8 mouse cellular contexts compared by ENCODE assay signal in genomic region chr6:128469451-128469850, GRCm38 (mm10). TPM values are rescaled to one million over a fixed set of nuclear protein-coding genes. Genes with fewer than 3 reads are reported as not detected.
A peak's percentile ranks its signal among the peaks of the same experiment; 100 is the strongest.
DNase-seq lines count a peak whose midpoint lies in the region; ATAC-seq lines count a peak whose summit lies in the region.

No protein-coding gene starts in this region.

- WGBS in midbrain, embryonic 10.5 days, result 11% methylated on average over 10 of the region's 12 CpGs
- WGBS in midbrain, embryonic 16.5 days, result 15% methylated on average over 11 of the region's 12 CpGs

- no peak overlapping the region for H3K4me3 ChIP-seq in midbrain, embryonic 10.5 days
- no peak overlapping the region for H3K4me3 ChIP-seq in midbrain, embryonic 16.5 days (ENCODE audit: low read depth, low read length)

- no peak overlapping the region for H3K27ac ChIP-seq in midbrain, embryonic 10.5 days (replicated peaks)
- no peak overlapping the region for H3K27ac ChIP-seq in midbrain, embryonic 16.5 days (ENCODE audit: low read length)

- no peaks in the 10 kb centered on the region for H3K36me3 ChIP-seq in midbrain, embryonic 10.5 days
- no peaks in the 10 kb centered on the region for H3K36me3 ChIP-seq in midbrain, embryonic 16.5 days (ENCODE audit: control insufficient read depth, insufficient read depth, low read length)

- H3K9me3 ChIP-seq in midbrain, embryonic 10.5 days (replicated peaks), result no peaks in the 10 kb centered on the region
- H3K9me3 ChIP-seq in midbrain, embryonic 16.5 days (replicated peaks; ENCODE audit: control insufficient read depth, low read length, poor library complexity, severe bottlenecking), result no peaks in the 10 kb centered on the region

- H3K9ac ChIP-seq in midbrain, embryonic 16.5 days (ENCODE audit: low read depth, low read length), result no peak overlapping the region

- ATAC-seq in midbrain, embryonic 16.5 days, result no peak
- ATAC-seq in granulocyte monocyte progenitor cell, adult 5-6 weeks (replicated peaks; ENCODE audit: poor library complexity, severe bottlenecking), result peak; percentile 69
- peak; percentile 72 for ATAC-seq in megakaryocyte-erythroid progenitor cell, adult 5-6 weeks (replicated peaks; ENCODE audit: low FRiP score, low TSS enrichment, poor library complexity, severe bottlenecking)
- ATAC-seq in erythroid progenitor cell, adult 5-6 weeks (replicated peaks; ENCODE audit: low FRiP score, poor library complexity, severe bottlenecking), result no peak; the same call in 1 of the 2 replicates
- no peak for ATAC-seq in activated CD4-positive, CD25-positive, alpha-beta regulatory T cell, adult 4 months

- no peak overlapping the region for H3K4me2 ChIP-seq in midbrain, embryonic 16.5 days (ENCODE audit: low read length)

- peak; percentile 32 for DNase-seq in midbrain, embryonic 10.5 days (ENCODE audit: low spot score)
- peak; percentile 85 for DNase-seq in adrenal gland, postnatal 14 days
- peak; percentile 60 to 85 for DNase-seq in kidney, postnatal 36 days

- H3K27me3 ChIP-seq in midbrain, embryonic 10.5 days (ENCODE audit: low read depth, poor library complexity, severe bottlenecking), result no peaks in the 10 kb centered on the region
- no peaks in the 10 kb centered on the region for H3K27me3 ChIP-seq in midbrain, embryonic 16.5 days (ENCODE audit: control insufficient read depth, insufficient read depth, low read depth, low read length)

- peaks cover 12% of the 10 kb centered on the region for H3K4me1 ChIP-seq in midbrain, embryonic 10.5 days
- H3K4me1 ChIP-seq in midbrain, embryonic 16.5 days (ENCODE audit: control insufficient read depth, insufficient read depth, low read length), result no peaks in the 10 kb centered on the region; the same call in 1 of the 2 replicates

RNA-seq across cellular contexts. Expression of gene Fkbp4, which starts 31.0 kb away (rescaled TPM):
- 652 and 727 TPM in 2 replicates for polyA plus RNA-seq in midbrain, embryonic 10.5 days (2016; fragmentation: Nextera tagmentation; extraction: Ambion mirVana)
- 357 and 394 TPM in 2 replicates for polyA plus RNA-seq in midbrain, embryonic 16.5 days (2015; fragmentation: Nextera tagmentation; extraction: Ambion mirVana)
- total RNA-seq in adrenal gland, postnatal 14 days (2021), result 198 and 230 TPM in 2 replicates
- total RNA-seq in granulocyte monocyte progenitor cell, adult 5-6 weeks (2014; fragmentation: Nextera tagmentation), result 216 and 249 TPM in 2 replicates
- total RNA-seq in granulocyte monocyte progenitor cell, adult 5-6 weeks (2017), result 331 and 365 TPM in 2 replicates
- total RNA-seq in megakaryocyte-erythroid progenitor cell, adult 5-6 weeks (2014; fragmentation: Nextera tagmentation), result 234 and 279 TPM in 2 replicates
- total RNA-seq in megakaryocyte-erythroid progenitor cell, adult 5-6 weeks (2017), result 419 and 525 TPM in 2 replicates
- total RNA-seq in erythroid progenitor cell, adult 5-6 weeks (2015; ENCODE audit: low replicate concordance), result 18.0 and 23.5 TPM in 2 replicates
- 40.8 and 44.4 TPM in 2 replicates for total RNA-seq in erythroid progenitor cell, adult 5-6 weeks (2017; ENCODE audit: low replicate concordance)
- polyA plus RNA-seq in activated CD4-positive, CD25-positive, alpha-beta regulatory T cell, adult 4 months (2017; shearing (Covaris generic)), result 10 to 100 TPM; 47.6 to 76.7 TPM

RNA-seq across cellular contexts. Expression of gene Itfg2, which starts 44.7 kb away (rescaled TPM):
- 41.6 and 42.8 TPM in 2 replicates for polyA plus RNA-seq in midbrain, embryonic 10.5 days (2016; fragmentation: Nextera tagmentation; extraction: Ambion mirVana)
- polyA plus RNA-seq in midbrain, embryonic 16.5 days (2015; fragmentation: Nextera tagmentation; extraction: Ambion mirVana), result 46.4 and 48.8 TPM in 2 replicates
- total RNA-seq in adrenal gland, postnatal 14 days (2021), result 21.6 and 35.8 TPM in 2 replicates
- total RNA-seq in granulocyte monocyte progenitor cell, adult 5-6 weeks (2014; fragmentation: Nextera tagmentation), result 9.9 and 75.9 TPM in 2 replicates
- total RNA-seq in granulocyte monocyte progenitor cell, adult 5-6 weeks (2017), result 23.5 and 33.3 TPM in 2 replicates
- 39.1 and 52.6 TPM in 2 replicates for total RNA-seq in megakaryocyte-erythroid progenitor cell, adult 5-6 weeks (2014; fragmentation: Nextera tagmentation)
- 19.3 and 24.7 TPM in 2 replicates for total RNA-seq in megakaryocyte-erythroid progenitor cell, adult 5-6 weeks (2017)
- 3.6 and 37.3 TPM in 2 replicates for total RNA-seq in erythroid progenitor cell, adult 5-6 weeks (2015; ENCODE audit: low replicate concordance)
- 5.9 and 19.5 TPM in 2 replicates for total RNA-seq in erythroid progenitor cell, adult 5-6 weeks (2017; ENCODE audit: low replicate concordance)
- 10 to 100 TPM; 17.6 to 20.6 TPM for polyA plus RNA-seq in activated CD4-positive, CD25-positive, alpha-beta regulatory T cell, adult 4 months (2017; shearing (Covaris generic))

RNA-seq across cellular contexts. Expression of gene Pzp, which starts 57.1 kb away (rescaled TPM):
- polyA plus RNA-seq in midbrain, embryonic 10.5 days (2016; fragmentation: Nextera tagmentation; extraction: Ambion mirVana), result not detected in 2 replicates
- polyA plus RNA-seq in midbrain, embryonic 16.5 days (2015; fragmentation: Nextera tagmentation; extraction: Ambion mirVana), result not detected in 2 replicates
- total RNA-seq in adrenal gland, postnatal 14 days (2021), result 21.9 and 306 TPM in 2 replicates
- not detected in 2 replicates for total RNA-seq in granulocyte monocyte progenitor cell, adult 5-6 weeks (2014; fragmentation: Nextera tagmentation)
- total RNA-seq in granulocyte monocyte progenitor cell, adult 5-6 weeks (2017), result not detected in 2 replicates
- not detected in 2 replicates for total RNA-seq in megakaryocyte-erythroid progenitor cell, adult 5-6 weeks (2014; fragmentation: Nextera tagmentation)
- total RNA-seq in megakaryocyte-erythroid progenitor cell, adult 5-6 weeks (2017), result not detected in 2 replicates
- total RNA-seq in erythroid progenitor cell, adult 5-6 weeks (2015; ENCODE audit: low replicate concordance), result not detected in 2 replicates
- total RNA-seq in erythroid progenitor cell, adult 5-6 weeks (2017; ENCODE audit: low replicate concordance), result not detected in 2 replicates
- polyA plus RNA-seq in activated CD4-positive, CD25-positive, alpha-beta regulatory T cell, adult 4 months (2017; shearing (Covaris generic)), result under 1 TPM in 1 of 2 experiments, not detected in 1; 0.24 TPM

Comparison
In these comparisons a context has a peak if more than half of its experiments do, and no peak if none do; other contexts are left out.
1. DNase-seq: peak in every context shown above with its lines; median percentile 85 in adrenal gland, postnatal 14 days; 72 in kidney, postnatal 36 days; 32 in midbrain, embryonic 10.5 days.
2. ATAC-seq: peak in granulocyte monocyte progenitor cell, adult 5-6 weeks (single experiment) and megakaryocyte-erythroid progenitor cell, adult 5-6 weeks (single experiment); none in midbrain, embryonic 16.5 days (single experiment), erythroid progenitor cell, adult 5-6 weeks (single experiment) and activated CD4-positive, CD25-positive, alpha-beta regulatory T cell, adult 4 months (single experiment).
3. RNA of gene Pzp, which starts 57.1 kb away (total RNA-seq): 21.9 to 306 TPM in adrenal gland, postnatal 14 days; not detected in megakaryocyte-erythroid progenitor cell, adult 5-6 weeks, not detected in granulocyte monocyte progenitor cell, adult 5-6 weeks and not detected in erythroid progenitor cell, adult 5-6 weeks; every median in the first group is over 10 times any median in the second.